Mouse (Mus musculus) embryonic facial prominence, embryonic 14.5 days (tissue): ENCODE measurements around the gene Cdyl2. TPM values are rescaled to one million over a fixed set of nuclear protein-coding genes. Genes with fewer than 3 reads are reported as not detected.

Source experiments
- ATAC-seq: fragments of 200-750 bp; cut with Nextera tagmentation; 2 replicates; pipeline ENCODE4 v1.8.0; 2017; ENCODE audit warnings: low read depth, moderate number of reproducible peaks, moderate TSS enrichment
- DNase-seq: peaks from one replicate; pipeline ENCODE4 v3.0.0-alpha.2; 2015; ENCODE audit warnings: low spot score
- H3K27ac ChIP-seq: fragments of 300-500 bp; sonication (generic); replicated peaks from 2 replicates; pipeline ENCODE4 v1.5.1; 2014; ENCODE audit warnings: low read depth, mild to moderate bottlenecking, low read length, moderate library complexity
- H3K27me3 ChIP-seq: fragments of 300-500 bp; sonication (generic); replicated peaks from 2 replicates; pipeline ENCODE4 v1.6.1; 2014; ENCODE audit warnings: low read length; ENCODE audit not compliant: control insufficient read depth, insufficient read depth
- H3K36me3 ChIP-seq: fragments of 300-500 bp; sonication (generic); 2 replicates; pipeline ENCODE4 v1.6.1; 2014; ENCODE audit warnings: low read length, mixed read lengths; ENCODE audit not compliant: control insufficient read depth, insufficient read depth
- H3K4me1 ChIP-seq: fragments of 300-500 bp; sonication (generic); 2 replicates; pipeline ENCODE4 v1.6.1; 2014; ENCODE audit warnings: antibody characterized with exemption, low read length; ENCODE audit not compliant: control insufficient read depth, insufficient read depth
- H3K4me2 ChIP-seq: fragments of 300-500 bp; sonication (generic); 2 replicates; pipeline ENCODE4 v1.6.1; 2014; ENCODE audit warnings: low read depth, mild to moderate bottlenecking, low read length, moderate library complexity, mixed read lengths
- H3K4me3 ChIP-seq: fragments of 300-500 bp; sonication (generic); 2 replicates; pipeline ENCODE4 v1.5.1; 2014; ENCODE audit warnings: low read depth, mild to moderate bottlenecking, low read length
- H3K9ac ChIP-seq: fragments of 300-500 bp; sonication (generic); 2 replicates; pipeline ENCODE4 v1.6.1; 2014; ENCODE audit warnings: low read depth, mild to moderate bottlenecking, low read length, moderate library complexity, mixed read lengths
- H3K9me3 ChIP-seq: fragments of 300-500 bp; sonication (generic); 2 replicates; pipeline ENCODE4 v1.6.1; 2016; ENCODE audit warnings: low read length; ENCODE audit not compliant: control insufficient read depth
- WGBS: fragments of 180-500 bp; shearing (Covaris S2); extraction: QIAGEN DNeasy Blood & Tissue Kit; methylation state at CpG from one replicate; pipeline ENCODE4 v1.1.7; 2014; 5-methylcytosine and 5-hydroxymethylcytosine counted together
- polyA plus RNA-seq: library from polyadenylated mRNA; unstranded; fragments of >200 nt; fragmentation: Nextera tagmentation; extraction: Ambion mirVana; gene quantifications from 2 replicates; pipeline ENCODE4 v1.2.1, GENCODE M21; 2014

Cdyl2 gene
- 9.3 and 11.4 TPM in 2 replicates for polyA plus RNA-seq

- Histone ChIP-seq H3K4me2 (peak within 1 kb of the TSS; percentile 70), H3K4me1 (peaks cover 7% of the 10 kb centered on the region; the same call in 1 of the 2 replicates), H3K27ac (peak within 1 kb of the TSS; percentile 81), H3K9me3 (peaks cover 8% of the 10 kb centered on the region), H3K4me3 (peak within 1 kb of the TSS; percentile 82), H3K36me3 (no peaks in the 10 kb centered on the region), H3K9ac (peak within 1 kb of the TSS; percentile 83), H3K27me3 (peaks cover 10% of the 10 kb centered on the region; the same call in 1 of the 2 replicates)
- peak; percentile 84 for DNase-seq
- ATAC-seq, result peak; percentile 87
- WGBS, result 0% methylated on average over 28 of the region's 129 CpGs
These were observed at the start of gene Cdyl2 for GRCm38 (mm10) chr8:116732684-116733647. TSS of gene Cdyl2 (minus strand) at chr8:116732991.

DNA sequence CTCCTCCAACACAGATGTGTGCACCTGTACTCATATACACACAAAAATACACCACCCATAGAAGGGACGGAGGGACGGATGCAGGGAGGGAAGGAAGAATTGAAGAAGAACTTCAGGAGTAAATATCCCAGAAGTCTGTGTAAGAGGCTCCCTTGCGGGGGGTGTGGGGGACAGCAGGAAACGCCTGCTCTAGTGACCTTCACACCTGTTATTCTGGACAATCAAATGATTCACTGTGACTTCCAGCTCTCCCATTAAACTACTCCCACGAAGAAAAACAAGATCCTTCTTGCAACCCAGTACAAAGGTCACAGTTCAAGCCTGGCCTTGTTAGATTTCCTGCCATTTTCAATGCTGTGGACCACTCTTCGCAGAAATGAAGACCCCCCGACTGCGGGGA lies 47.8 kb upstream of the Cdyl2 start:
- no peak for DNase-seq
- no peaks in the 10 kb centered on the region for H3K36me3 ChIP-seq
- WGBS, result 72% methylated on average over 8 of the region's 8 CpGs

DNA sequence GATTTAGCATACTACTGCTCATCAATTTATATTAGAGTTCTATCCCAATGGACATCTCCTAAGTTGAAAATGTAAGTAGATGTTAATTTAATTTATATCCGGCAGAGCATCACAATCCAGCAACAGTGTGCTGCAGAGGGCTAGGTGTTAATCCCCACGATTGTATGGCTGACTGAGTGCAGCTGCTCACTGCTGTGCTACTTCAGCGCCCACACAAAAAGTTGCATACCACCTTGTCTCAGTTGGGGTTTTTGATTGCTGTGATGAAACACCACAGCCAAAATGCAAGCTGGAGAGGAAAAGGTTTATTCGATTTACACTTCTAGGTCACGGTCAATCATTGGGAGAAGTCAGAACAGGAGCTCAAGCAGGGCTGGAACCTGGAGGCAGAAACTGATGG lies 41.4 kb upstream of the Cdyl2 start:
- 88% methylated on average over 5 of the region's 5 CpGs for WGBS
- no peaks in the 10 kb centered on the region for H3K4me1 ChIP-seq
- H3K27ac ChIP-seq, result no peak overlapping the region
- no peak overlapping the region for H3K4me3 ChIP-seq
- no peak for ATAC-seq
- no peak for DNase-seq
- no peak overlapping the region for H3K4me2 ChIP-seq
- H3K9ac ChIP-seq, result no peak overlapping the region
- no peaks in the 10 kb centered on the region for H3K27me3 ChIP-seq
- no peaks in the 10 kb centered on the region for H3K36me3 ChIP-seq
- no peaks in the 10 kb centered on the region for H3K9me3 ChIP-seq

More for the DNA sequence above, 47.8 kb upstream of the Cdyl2 start:
- Histone ChIP-seq H3K4me3 (no peak overlapping the region), H3K27me3 (no peaks in the 10 kb centered on the region), H3K9me3 (no peaks in the 10 kb centered on the region), H3K4me2 (no peak overlapping the region), H3K9ac (no peak overlapping the region), H3K27ac (no peak overlapping the region), H3K4me1 (no peaks in the 10 kb centered on the region)
- ATAC-seq, result no peak

DNA sequence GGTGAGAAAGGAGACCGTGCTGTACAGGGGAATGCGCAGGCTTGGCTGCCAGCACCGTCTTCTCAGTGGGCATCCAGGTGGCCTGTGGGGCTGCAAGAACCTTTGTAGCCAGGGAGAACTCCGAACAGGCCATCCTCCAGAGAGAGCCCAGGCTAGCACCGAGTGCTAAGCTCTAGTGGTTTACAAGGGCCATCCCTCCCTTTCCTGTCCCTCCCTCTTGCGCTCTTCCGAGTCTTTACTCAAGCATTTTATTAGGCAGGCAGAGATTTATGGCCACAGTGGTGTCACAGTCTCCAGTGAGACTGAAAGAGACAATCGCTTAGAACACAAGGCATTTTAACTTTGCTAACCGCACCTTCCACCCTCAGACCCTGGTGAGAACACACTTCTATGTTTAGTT lies 39.9 kb upstream of the Cdyl2 start:
- no peaks in the 10 kb centered on the region for H3K4me1 ChIP-seq
- no peak overlapping the region for H3K4me3 ChIP-seq
- H3K36me3 ChIP-seq, result no peaks in the 10 kb centered on the region
- no peak for DNase-seq
- no peak overlapping the region for H3K9ac ChIP-seq
- no peak overlapping the region for H3K27ac ChIP-seq
- no peak for ATAC-seq
- H3K4me2 ChIP-seq, result no peak overlapping the region
- WGBS, result 90% methylated on average over 9 of the region's 9 CpGs
- no peaks in the 10 kb centered on the region for H3K9me3 ChIP-seq
- H3K27me3 ChIP-seq, result no peaks in the 10 kb centered on the region

- DNase-seq (no peak), ATAC-seq (no peak)
- H3K27me3 ChIP-seq, result no peaks in the 10 kb centered on the region
These were observed 39.1 kb upstream of the Cdyl2 start for GRCm38 (mm10) chr8:116771797-116772343.

DNA sequence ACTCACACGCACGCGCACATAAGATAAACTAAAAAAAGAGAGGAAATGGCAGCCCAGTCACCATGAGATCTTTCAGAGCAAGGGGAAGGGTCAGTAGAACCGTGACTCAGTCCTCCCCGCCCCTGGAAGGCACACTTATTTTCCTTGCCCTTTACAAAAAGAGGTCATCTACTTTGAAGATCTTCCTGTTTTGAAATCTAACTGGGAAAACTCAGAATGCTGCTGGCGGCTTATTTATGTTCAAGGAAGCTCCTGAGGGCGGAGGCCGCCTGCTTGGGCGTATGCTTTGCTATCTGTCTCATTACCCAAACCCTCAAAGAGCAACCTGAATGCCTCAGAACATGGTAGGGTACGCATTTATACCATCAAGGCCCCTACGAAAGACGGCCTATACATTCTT lies 38.0 kb upstream of the Cdyl2 start:
- Histone ChIP-seq H3K27ac (no peak overlapping the region), H3K27me3 (no peaks in the 10 kb centered on the region), H3K4me3 (no peak overlapping the region), H3K9ac (no peak overlapping the region), H3K36me3 (no peaks in the 10 kb centered on the region), H3K4me2 (no peak overlapping the region), H3K4me1 (no peaks in the 10 kb centered on the region), H3K9me3 (no peaks in the 10 kb centered on the region)
- no peak for DNase-seq
- ATAC-seq, result no peak
- 64% methylated on average over 12 of the region's 12 CpGs for WGBS

More at GRCm38 (mm10) chr8:116771797-116772343, 39.1 kb upstream of the Cdyl2 start:
- no peak overlapping the region for H3K9ac ChIP-seq
- H3K27ac ChIP-seq, result no peak overlapping the region
- H3K4me3 ChIP-seq, result no peak overlapping the region
- WGBS, result 74% methylated on average over 7 of the region's 7 CpGs
- no peaks in the 10 kb centered on the region for H3K9me3 ChIP-seq
- no peak overlapping the region for H3K4me2 ChIP-seq
- no peaks in the 10 kb centered on the region for H3K36me3 ChIP-seq
- H3K4me1 ChIP-seq, result no peaks in the 10 kb centered on the region

DNA sequence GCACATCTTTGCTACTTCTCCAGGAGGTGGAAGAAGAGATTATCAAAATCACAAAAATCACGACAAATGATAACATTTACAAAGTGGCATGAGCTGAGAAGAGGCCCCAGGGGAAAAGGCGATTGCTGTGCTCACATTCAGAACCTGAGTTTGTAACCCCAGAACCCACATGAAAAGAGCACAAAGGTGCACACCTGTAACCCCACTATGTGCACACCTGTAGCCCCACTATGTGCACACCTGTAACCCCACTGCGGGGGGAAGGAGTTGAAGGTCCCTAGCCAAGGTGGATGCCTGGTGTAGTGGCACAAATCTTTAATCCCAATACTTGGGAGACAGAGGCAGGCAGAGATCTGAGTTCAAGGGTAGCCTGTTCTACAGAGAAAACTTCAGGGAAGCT lies 23.4 kb upstream of the Cdyl2 start:
- H3K27ac ChIP-seq, result no peak overlapping the region
- no peak overlapping the region for H3K9ac ChIP-seq
- H3K9me3 ChIP-seq, result no peaks in the 10 kb centered on the region; the same call in 1 of the 2 replicates
- ATAC-seq, result no peak
- WGBS, result 66% methylated on average over 3 of the region's 3 CpGs
- no peak overlapping the region for H3K4me3 ChIP-seq
- H3K4me1 ChIP-seq, result no peaks in the 10 kb centered on the region
- H3K27me3 ChIP-seq, result no peaks in the 10 kb centered on the region
- H3K36me3 ChIP-seq, result no peaks in the 10 kb centered on the region
- no peak for DNase-seq
- no peak overlapping the region for H3K4me2 ChIP-seq

- H3K9me3 ChIP-seq, result no peaks in the 10 kb centered on the region; the same call in 1 of the 2 replicates
- DNase-seq, result peak; percentile 19
- no peak overlapping the region for H3K27ac ChIP-seq
- no peak overlapping the region for H3K9ac ChIP-seq
- H3K4me3 ChIP-seq, result no peak overlapping the region
- H3K36me3 ChIP-seq, result no peaks in the 10 kb centered on the region
- no peaks in the 10 kb centered on the region for H3K4me1 ChIP-seq
- no peak overlapping the region for H3K4me2 ChIP-seq
- H3K27me3 ChIP-seq, result no peaks in the 10 kb centered on the region
- no peak for ATAC-seq
- WGBS, result 5% methylated on average over 4 of the region's 4 CpGs
These were observed 22.8 kb upstream of the Cdyl2 start for GRCm38 (mm10) chr8:116755557-116755956.
